Mouse (Mus musculus): ENCODE results near the gene Zfyve28.

Gene Zfyve28

DNA sequence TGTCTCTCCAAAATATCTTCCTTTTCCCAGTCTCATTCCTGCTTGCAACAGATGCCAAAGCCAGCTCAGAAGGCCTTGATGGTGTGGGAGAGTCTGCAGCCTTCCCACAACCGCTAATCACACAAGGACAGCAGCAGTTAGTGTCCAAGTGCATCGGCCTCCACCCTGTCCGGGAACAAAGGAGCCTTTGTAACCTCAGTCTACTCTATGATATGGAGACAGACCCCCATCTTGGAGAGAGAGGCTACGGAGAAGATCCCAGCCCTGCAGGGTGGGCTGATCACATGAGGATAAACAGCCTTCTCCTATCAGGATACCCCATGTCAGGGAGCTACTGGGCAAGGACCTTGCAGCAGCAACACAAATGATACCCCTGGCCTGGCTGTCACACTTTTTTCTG is 36.5 kb downstream of the Zfyve28 start:
- no peak for DNase-seq (ENCODE audit: low spot score in 2 of 2)

DNA sequence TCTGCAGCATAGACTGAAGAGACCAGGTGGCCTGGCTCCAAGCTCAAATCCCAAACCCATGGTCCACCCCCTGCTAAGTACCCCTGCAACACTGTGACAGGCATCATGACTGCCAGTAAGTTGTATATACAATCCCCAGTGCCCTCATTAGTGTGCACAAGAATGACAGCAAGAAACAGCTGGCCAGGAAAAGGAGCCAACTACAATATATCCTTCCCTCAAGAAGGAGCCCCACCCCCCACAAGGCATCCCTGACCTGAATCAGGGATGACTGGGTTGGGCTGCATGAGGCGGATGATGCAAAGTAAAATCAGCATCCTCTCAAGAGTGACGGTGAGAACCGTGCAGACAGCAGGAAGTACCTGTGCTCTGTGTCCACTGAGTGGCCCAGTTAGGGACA is 38.2 kb downstream of the Zfyve28 start:
- DNase-seq (ENCODE audit: low spot score in 2 of 2) = no peak

DNA sequence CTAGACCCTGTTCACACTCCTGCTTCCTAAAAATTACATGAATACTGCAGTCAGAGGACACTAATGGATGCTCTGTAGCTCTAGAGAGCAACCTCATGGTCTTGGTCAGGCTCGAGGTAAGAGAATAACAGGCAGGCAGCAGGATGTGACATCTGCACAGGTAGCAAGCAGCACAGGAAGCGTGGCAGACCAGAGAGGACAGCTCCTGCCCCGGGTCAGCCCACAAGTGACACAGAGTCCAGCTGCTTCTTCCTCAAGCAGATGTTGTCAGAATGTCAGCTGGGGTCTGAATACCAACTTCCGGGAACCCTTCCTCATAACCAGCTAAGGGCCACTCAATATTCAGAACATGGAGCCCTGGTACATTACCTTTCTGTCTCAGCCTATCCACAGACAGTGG is 39.1 kb downstream of the Zfyve28 start:
- peak in 1 of 2 experiments; percentile 31 for DNase-seq (ENCODE audit: low spot score in 2 of 2)

DNA sequence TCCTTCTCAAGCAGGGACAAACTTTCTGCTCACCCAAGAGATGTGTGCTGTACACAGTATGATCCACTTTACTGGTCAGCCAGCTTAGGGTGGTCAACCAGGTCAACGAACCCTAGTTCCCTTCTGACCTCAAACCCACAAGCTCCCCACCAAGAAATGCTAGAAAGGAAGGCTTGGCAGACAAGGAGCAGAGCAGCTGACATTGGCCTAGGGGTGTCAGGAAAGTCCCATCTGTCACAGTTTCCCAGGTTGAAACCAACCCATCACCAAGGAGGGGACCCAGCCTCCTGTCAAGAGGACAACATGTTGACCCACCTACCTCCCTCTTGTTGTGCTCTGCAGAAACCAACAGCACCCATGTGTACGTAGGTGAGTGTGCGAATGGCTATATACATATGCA is 41.8 kb downstream of the Zfyve28 start:
- DNase-seq (ENCODE audit: low spot score in 2 of 2) = no peak

DNA sequence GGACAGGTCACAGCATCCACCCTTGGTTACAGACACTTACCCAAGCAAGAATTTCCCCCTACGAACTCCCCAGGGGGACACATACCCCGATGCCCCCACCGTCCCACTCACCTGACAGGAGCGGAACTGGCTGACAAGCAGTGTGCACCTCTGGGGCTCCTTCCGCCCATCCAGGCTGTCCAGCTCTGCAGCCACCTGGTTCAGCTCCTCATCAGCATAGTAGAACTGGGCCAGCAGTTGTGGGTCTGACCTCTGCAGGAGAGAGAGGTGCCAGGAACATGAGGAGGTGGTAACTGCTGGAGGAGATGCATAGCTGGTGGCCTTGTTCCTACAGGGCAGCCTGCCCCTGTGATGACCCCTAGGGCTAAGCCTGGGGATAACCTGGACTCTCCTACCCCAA is 45.2 kb downstream of the Zfyve28 start:
- DNase-seq (ENCODE audit: low spot score in 2 of 2) = no peak

DNA sequence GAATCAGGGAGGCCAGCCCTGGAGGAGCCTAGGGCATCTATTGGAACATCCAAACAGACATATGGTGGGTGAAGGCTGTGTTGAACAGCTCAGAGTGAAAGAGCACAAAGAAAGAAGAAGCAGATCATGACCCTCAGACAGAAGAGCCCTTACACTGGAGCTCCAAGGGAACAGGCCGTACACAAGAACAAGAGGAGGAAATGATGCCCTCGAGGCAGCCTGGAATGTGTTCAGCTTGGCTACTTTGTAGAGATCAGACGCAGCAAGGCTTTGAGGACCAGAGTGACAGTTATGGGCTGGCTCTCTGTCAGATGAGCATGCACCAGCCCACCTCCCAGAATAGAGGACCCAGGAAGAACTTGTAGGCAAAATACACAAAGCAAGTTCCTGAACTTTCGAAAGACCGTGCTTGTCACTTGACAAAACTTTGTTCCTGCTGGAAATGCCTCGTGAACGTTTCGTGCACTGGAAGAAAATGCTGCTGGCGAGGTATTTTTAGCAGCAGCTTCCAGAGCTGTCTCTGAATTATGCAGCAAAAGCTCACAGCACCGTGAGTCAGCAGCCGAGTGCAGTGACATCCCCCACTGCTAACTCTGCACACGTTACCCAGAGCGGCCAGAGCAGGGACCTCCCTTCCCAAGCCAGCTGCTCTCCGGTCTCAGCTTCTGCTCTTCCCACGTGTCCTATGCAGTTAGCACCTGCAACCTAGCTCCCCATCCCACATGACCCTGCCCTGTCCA is 45.9 kb downstream of the Zfyve28 start:
- DNase-seq (ENCODE audit: low spot score in 2 of 2) = no peak

DNA sequence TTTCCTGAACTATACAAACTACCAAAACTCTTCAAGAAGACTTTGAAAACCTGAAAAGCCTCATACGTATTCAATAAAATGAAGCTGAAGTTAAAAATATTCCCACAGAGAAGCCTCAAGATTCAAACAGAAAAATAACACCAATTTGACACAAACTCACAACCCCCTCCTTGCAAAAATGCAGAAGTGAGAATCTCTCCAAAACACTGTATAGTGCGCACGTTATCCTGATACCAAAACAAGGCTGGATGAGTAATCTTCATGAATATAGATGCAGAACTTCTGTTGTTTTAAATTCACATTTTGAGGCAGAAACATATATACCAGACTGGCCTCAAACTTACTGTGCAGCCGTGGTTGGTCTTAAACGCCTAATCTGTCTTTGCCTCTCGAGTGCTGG is 49.8 kb downstream of the Zfyve28 start:
- no peak for DNase-seq (ENCODE audit: low spot score in 2 of 2)

DNA sequence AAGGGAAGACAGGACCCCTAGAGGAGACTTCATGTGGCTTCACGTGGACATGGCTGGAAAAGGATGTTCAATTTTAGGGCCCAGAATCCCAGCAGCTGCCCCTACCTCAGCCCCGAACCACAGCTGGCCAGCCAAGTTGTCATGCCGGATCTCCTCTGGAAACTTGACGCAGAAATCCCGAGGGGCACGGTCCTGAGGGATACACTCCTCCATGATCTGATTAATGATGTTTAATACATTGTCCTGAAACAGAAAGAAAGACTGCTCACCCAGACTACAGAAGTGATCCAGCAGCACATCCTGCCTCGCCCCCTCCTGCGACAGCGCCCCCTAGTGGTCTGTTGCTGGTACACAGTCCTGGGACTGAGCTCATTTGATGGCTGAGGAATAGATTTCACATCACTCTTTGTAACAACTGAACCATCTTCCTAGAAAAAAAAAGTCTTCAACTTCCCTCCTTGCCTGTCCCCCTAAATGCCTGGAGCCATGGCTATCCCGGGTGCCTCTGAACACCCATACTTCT is 52.3 kb downstream of the Zfyve28 start:
- DNase-seq (ENCODE audit: low spot score in 2 of 2) = peak; percentile 55 to 69

DNA sequence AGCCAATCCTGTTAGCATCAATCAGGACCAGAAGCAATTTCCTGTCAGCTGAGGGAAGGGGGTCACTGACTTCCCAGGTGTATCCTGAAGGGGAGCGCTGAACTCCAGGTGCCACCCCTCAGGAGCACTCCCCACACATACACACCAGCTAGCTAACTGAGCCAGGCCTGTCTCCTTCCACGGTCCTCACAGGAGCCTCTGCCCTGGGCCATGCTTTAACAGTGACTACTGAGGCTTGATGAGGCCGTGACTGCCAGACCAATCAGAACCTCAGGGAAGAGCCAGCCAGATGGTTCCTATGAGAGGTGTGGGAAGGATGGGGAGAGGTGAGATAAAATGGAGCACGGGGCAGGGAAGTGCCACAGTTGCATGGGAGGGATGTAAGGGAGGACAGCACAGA is 53.2 kb downstream of the Zfyve28 start:
- no peak for DNase-seq (ENCODE audit: low spot score in 2 of 2)

DNA sequence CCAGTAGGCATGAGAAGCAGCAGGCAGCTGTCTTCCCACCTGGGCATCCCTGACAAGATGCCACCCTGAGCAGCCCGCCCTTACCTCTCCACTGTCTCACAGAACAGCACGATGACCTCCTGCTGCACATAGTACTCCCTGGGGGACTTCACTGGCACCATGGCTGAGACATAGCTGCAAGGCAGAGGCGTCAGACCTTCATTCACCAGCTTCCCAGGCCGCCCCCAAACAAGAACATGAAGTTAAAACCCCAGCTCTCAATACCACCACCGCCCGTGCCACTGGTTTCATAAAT is 55.1 kb downstream of the Zfyve28 start:
- no peak for DNase-seq (ENCODE audit: low spot score in 2 of 2)

DNA sequence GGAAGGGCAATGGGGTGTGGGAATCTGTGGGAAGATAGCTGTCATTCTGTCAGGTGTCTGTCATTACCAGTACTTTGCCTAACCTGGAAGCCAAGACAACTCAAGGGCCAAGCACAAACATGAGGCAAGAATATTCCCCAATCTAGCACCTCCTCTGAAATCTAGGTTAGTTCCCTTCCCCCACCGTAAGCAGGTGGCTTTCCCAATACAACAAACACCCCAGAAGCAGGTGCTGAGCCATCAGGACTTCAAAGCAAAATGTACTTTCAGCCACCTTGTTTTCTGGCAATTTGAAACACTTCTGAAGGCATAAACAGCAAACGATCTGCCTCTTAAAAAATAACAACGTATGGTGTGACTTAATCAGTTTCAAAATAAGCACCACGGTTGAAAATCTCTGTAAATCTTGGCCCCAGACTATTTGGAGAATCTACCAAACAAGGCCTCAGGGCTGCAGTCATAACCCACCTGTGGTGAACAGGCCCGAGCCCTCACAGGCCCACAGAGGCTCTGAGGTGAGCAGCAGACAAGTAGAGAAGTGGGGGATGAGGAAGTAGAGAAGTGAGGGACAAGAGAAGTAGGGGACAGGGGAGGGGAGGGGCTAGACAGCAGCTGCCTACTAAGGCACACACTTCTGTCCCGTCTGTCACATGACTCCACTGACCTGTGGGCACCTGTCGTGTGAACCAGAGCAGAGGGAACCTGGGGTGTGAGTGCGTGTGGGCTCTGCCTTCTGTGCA is 55.6 kb downstream of the Zfyve28 start:
- peak in 1 of 2 experiments; percentile 29 for DNase-seq (ENCODE audit: low spot score in 2 of 2)

DNA sequence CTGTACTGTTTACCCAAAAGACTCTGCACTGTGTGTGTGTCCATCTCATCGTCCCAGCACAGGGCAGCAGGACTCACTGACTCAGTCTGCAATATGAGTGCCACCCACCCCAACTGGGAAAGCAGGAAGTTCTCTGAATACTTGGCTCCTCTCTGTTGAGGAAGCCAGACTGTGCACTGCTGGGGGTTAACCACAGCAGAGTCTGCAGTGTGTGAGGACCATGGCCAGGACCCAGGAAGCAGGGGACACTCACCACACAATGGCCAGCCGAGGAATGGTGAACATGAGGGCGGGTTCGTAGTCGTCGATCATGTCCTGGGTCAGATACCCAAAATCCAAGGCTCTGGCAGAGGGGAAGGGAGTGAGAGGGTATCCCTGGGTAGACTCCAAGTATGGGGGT is 56.3 kb downstream of the Zfyve28 start:
- no peak for DNase-seq (ENCODE audit: low spot score in 2 of 2)

DNA sequence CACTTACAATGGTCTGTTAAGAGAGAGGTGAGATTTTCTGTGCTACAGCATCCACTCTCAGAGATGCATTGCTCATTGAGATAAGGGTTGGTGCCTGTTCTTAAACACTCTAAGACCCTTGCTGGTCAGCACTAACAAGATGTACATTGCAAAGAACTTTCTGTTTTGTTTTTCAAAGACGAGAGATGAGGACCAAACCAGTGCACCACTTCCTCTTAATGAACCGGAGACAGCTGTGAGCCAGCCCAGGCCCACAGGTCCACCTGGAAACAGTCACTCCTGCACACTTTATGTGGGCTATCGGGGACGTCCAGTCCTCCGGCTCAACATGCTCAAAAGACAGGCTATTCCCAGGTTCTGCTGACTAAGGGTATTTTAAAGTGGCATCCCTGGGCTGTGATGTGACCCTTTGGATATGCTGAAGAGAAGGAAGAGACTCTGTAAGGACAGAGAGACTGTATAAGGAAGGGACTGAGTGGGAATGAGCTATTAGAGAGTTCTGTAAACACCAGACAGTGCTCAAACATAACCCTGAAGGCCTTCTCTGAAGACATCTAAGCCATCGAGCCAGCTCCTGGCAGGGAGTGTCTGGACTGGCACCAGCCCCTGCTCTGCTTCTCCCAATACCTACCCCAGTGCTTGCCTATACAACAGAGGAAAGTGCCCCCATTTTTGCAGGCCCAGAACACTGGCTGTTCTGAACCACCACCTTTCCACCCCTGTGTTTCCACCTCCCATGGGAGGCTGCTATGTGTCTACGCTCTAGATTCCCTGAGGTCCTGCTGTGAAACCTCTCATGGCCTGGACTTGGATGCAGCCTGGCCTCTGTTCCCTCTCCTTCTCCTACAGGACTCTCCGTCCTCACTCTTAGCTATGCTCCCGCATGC is 57.4 kb downstream of the Zfyve28 start:
- peak in 1 of 2 experiments; percentile 11 for DNase-seq (ENCODE audit: low spot score in 2 of 2)

DNA sequence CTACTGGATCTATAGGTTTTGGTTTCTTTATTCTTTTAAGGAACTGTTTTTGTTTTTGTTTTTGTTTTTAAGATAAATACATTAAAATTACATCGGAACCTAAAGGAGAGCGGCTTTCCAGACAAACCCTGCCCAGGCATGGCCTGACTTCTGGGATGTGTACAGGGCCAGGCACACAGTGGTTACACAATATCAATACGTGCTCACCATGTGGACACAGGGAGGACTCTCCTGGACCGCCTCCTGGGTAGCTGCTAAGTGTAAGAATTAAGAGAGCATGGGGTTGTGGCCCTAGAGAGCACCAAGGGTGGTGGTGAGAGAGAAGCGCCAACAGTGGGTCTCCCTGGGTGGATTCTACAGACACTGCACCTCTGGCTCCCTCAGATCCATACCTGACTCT is 58.7 kb downstream of the Zfyve28 start:
- DNase-seq (ENCODE audit: low spot score in 2 of 2) = no peak

DNA sequence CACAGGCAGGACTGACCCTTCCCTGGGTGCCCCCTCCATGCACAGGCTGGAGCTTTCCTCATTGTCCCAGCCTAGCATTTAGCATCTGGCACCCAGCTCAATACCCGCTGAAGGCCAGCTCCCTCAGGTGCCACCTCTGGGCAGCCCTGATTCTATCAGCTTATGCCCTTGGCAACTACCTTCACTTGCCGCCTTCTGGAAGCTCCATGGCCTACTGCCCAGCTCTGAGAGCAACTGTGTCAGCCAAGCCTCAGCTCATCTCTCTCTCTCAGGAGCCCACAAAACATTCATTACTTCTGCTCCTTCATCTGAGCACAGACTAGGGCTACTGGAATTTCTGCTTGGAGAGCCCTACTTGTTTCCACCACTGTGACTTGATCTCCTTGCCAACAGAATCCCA is 62.7 kb downstream of the Zfyve28 start:
- DNase-seq (ENCODE audit: low spot score in 2 of 2) = no peak

DNA sequence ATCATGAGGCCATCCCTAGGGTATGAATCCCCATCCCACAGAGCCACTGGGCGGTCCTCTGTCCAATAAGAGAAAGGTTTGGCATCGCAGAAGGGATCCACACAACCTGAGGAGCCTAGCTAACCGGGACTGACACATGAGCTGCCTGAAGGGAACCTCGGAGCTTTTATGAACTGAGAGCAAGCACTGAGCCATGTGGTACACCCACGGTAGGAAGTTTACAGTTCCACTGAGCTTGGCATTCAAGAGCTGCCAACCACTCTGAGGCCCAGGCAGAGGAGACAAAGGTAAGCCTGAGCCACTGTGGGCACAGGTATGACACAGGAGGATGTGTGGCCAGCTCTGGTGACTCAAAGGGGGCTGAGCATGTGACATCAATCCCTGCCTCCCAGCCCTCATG is 63.7 kb downstream of the Zfyve28 start:
- DNase-seq (ENCODE audit: low spot score in 2 of 2) = peak; percentile 41 to 49

DNA sequence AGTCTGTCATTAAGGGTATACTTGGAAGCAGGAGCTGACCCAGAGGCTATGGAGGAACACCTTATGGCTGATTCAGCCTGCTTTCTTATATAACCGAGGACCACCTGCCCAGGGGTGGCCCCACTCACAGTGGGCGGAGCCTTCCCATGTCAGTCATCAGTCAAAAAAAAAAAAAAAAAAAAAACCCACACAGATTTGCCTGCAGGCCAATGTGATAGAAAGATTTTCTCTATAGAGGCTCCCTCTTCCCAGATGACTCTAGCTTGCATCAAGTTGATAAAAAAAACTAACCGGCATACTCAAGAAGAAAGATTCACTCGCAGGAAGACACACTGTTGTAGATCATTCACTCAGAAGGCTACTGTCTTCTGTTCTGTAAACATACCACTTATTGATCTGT is 68.2 kb downstream of the Zfyve28 start:
- DNase-seq (ENCODE audit: low spot score in 2 of 2) = no peak

DNA sequence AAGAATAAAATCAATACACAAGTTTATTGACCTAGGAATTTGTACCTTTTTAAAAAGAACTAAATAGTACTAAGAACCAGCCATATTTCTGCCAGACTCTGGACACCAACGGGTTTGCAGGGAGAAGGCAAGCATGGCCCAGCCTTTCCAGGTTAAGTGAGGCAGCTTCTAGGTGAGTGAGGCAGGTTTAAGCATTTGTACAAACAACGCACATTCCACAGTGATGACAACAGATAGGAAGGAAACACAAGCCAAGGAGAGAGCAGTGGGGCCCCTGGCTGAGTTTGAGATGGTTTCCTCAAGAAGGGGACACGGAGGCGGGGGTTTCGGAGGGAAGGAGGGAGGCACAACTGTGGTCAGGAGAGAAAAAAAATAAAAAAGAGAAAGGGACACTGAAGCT is 69.6 kb downstream of the Zfyve28 start:
- no peak for DNase-seq (ENCODE audit: low spot score in 2 of 2)

DNA sequence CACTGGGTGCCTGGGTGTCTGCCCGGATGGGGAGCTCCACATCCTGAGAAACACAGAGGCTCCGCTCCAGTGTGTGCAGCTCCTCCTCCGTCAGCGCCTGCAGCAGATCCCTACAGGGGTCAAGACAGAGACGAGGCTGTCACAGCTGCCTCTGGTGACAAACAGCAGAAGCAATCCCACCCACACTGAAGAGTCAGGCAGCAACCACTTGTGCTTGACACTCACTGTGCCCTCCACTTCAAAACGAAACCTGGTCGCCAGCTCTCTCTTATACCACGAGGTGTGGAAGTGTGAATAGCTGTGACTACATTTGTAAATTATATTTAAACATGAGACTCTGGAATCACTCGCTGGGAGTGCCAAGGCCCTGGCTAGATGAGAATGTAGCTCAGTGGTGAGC is 70.5 kb downstream of the Zfyve28 start:
- no peak for DNase-seq (ENCODE audit: low spot score in 2 of 2)

DNA sequence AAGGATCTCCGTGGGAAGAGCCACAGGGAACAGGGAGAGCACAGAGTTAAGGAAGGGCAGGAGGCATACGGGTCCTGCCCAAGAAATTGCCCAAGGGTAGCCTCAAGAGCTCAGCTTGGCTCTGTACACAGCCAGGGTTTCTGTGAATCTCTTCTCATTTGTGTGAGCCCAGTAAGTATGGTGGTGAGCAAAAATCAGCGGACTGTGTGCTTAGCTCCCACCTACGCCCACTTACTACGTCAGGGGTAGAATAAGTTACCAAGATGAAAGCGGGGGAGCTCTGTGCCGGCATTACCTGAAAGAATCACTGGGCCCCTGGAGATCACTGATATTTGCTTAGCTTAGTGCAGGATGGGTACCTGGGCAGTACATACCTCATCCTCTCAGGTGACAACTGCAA is 72.2 kb downstream of the Zfyve28 start:
- DNase-seq (ENCODE audit: low spot score in 2 of 2) = no peak

DNA sequence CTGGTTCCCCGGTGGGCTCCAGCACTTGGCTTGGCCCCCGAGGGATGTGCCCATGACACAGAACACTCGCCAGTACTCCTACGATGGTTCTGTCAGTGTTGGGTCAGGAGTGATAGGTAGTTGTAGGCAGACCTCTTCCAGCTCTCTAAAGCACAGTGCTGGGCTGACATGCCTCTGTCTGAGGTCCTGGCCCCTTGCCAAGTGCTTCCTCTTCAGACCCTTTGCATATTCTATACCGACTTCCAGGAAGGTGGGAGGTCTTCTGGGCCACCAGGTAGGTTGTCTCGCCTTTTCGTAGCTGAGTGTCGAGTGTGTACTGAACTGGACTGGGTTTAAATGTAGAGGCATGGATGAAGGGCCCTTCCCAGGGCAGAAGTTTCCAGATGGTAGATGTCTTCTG is 74.6 kb downstream of the Zfyve28 start:
- no peak for DNase-seq (ENCODE audit: low spot score in 2 of 2)

DNA sequence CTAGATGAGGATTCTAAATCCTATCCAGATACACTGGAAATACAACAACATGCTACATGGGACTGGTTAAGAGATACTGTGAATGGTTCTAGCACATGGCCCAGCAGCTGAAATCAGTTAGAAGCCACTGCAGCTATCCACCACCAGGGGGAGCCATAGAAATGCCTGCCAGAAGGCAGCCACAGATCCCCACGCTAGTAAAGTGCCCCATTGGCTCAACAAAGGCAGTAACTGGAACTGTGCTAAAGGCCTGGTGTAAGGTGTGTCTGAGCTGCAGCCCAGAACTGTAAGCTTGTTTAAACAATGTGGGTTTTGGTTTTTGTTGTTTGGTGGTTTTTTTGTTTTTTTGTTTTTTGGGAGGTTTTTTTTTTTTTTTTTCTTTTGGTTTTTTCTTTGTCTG is 78.0 kb downstream of the Zfyve28 start:
- peak; percentile 73 to 81 for DNase-seq (ENCODE audit: low spot score in 2 of 2)
